Mouse (Mus musculus) heart, adult 8-10 months (tissue): ENCODE measurements at regions not wholly inside any gene's neighbourhood (a gene's known extent, or its start where the extent isn't known, plus 50 kb on each side); places are given as distances from the start of the nearest gene placed in this dataset.

Experiments used
- DNase-seq: peaks from one replicate; pipeline ENCODE4 v3.0.0; 2022; ENCODE audit warnings: low spot score

DNA sequence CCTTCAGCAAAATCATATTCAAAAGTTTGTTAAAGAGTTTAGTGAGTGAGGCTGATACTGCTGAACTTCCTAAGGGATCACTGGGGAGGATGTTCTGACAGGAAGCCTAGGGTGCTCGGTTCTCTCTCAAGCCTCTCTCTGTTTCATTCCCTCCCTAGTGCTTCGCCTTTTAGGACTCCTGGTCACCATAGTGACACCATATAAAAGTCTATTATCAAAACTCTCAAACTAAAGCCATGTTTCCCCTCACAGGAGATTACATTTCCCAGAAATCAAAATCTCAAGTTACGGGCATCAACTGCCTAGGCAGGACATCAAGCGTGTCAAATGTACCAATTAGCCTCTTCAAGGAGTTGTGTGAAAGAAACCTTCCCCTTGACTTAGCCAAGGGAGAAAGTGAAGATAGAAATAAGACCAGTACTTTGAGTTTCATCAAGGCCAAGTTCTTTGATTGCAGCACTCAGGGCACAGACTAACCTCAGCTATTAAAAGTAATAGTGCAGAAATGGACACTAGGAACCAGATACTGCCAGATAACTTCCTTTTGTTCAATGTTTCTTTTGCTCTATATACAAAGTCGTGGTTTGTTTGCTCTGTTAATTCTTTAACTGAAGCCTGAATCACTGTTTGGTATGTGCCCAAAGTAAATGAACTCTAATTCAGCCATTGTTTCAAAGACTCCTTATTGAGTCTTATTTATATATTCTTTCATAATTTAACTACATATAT, 752.6 kb downstream of the Jrkl start:
- DNase-seq: no peak

DNA sequence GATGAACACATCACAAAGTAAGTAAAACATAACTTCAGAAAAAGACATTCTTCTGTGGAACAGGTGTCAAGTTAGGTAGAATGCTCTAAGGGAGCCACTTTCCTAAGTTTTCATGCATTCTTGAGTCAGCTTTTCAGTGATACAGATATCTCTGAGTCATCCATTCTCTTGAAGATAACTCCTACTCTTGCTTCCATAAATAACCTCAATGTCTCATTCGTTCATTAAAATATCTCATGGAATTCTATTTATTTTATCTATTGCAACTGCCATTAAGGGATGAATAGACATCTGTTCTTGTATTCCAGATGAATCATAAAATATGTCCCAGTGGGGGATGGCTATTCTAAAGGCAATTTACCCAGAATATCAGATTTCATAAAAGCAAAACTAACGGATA, 787.8 kb downstream of the Jrkl start:
- DNase-seq: no peak

DNA sequence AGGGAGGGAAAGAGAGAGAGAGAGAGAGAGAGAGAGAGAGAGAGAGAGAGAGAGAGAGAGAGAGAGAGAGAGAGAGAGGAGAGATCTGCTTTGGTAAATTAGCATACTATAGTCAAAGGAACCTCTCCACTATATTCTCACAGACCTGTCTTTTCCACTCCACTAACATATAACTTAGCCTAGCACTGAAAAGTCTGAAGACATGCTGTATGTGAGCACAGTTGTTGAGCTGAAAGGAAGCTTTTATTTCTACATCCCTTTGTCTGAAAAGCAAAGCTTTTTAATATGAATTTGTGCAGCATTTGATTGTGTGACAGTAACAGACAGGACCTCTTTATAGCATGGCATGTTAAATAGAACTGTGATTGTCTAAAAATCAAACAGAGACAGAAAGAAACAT, 788.9 kb downstream of the Jrkl start:
- DNase-seq: no peak

DNA sequence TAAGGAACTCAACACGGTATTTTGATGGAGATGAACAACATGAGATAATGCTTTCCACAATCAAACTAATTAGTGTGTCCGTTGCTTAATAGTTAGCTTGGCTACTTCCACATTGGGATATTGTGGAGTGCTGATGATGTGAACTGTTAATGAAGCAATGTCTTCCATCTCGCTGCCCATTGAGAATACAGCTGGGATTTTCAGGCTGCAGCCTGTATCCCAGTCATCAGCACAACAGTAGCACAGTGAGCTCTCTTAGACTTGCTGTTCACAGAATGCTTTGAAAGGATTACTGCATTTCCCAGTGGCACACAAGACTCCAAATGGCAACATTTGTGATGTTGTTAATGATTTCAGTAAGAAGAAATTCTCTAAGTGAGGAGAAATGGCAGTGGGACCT, 811.5 kb downstream of the Jrkl start:
- DNase-seq: no peak

- DNase-seq: no peak
Observed at GRCm38 (mm10) chr9:12421906-12422305, 823.7 kb downstream of the Jrkl start.

DNA sequence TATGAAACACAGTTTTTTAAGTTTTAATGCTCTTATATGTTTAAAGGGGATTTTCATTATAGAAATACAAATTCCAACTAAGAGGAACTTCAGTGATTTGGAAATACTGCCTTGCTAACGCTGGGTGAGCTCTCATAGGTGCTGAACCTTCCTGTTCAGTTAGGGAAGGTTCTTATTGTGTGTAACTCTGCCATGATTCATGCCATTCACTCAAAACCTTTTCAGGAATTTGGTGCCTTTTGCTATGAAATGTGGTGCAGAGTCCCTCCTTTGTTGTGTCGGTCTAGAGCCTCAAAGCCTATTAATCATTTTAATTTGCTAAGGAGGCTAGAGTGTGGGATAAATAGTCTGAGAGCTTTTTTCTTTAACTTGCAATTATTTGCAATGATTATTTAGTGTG, 837.1 kb downstream of the Jrkl start:
- DNase-seq: no peak

DNA sequence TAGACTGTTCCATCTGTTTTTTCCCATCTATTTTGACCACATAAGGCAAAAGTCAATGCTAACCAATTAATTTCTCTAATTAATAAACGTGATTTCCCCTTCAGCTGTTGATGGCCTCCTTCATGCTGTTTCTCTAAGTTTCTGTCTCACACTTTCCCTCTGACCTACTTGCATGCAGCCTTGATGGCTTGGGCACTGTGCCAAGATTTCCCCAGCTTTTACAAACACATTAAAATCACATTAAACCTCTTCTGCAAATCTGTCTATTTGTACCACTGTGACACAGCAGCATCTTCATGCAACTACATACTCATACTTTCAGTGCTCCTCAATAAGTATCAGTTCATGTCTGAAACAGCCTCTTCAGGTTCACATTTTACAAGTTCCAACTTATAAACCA, 841.4 kb downstream of the Jrkl start:
- DNase-seq: no peak

GRCm38 (mm10) chr9:12395648-12396047, 850.0 kb downstream of the Jrkl start:
- no peak for DNase-seq

- peak; percentile 1 for DNase-seq
Observed at GRCm38 (mm10) chr9:12380732-12381645, 864.6 kb downstream of the Jrkl start.

DNA sequence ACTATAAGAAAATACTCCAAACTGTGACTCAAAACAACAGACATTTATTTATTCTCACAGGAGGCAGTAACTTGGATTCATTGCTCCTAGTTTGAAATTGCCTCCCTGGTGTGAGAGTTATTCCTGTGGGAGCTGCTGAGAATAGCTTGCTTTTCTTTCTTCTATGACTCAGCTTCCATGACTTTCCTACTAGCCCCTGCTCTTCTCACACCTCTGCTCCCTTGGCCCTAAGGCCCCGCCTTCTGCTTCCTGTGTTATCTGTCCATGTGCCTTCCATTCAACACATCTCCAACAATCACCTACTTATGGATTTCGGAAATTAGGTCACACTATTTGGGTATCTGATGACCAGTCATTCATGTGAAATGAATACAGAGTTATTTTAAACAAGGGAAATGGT, 865.6 kb downstream of the Jrkl start:
- DNase-seq: peak; percentile 4

DNA sequence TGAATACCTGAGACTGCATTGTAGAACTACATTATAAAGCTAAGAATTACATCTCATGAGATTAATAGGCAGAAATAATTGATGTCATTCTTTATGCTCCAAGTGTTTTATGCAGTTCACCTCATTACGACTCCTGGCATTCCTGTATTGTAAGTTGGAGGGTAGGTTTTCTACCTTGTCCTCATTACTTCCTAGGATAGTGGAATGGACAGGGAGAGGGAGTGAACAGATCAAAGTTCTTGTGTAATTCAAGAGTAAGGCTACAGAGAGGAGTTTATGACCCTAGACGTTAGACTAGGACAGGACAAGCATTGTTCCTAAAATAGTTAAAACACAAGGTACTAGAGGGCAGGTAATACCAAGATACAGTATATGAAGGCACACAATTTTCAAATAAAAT, 901.3 kb downstream of the Jrkl start:
- DNase-seq: no peak

DNA sequence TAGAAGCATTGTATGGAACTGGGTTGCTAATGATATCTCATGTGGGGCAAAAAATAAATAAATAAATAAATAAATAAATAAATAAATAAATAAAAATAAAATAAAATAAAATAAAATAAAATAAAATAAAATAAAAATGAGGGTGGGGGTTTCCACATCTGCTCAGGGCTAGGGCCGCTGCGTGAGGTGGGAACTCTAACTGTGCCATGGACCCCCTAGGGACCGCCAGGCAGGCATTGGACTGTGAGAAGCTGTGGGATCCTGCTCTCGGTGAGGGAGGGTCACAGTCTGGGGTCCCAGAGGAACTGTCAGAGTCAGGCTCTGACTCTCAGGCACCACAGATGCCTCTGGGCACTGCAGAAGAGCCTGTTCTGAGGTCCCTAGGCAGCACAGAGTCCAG, 904.2 kb downstream of the Jrkl start:
- DNase-seq: no peak

- no peak for DNase-seq
Observed at GRCm38 (mm10) chr9:12313517-12314075, 932.0 kb downstream of the Jrkl start.

DNA sequence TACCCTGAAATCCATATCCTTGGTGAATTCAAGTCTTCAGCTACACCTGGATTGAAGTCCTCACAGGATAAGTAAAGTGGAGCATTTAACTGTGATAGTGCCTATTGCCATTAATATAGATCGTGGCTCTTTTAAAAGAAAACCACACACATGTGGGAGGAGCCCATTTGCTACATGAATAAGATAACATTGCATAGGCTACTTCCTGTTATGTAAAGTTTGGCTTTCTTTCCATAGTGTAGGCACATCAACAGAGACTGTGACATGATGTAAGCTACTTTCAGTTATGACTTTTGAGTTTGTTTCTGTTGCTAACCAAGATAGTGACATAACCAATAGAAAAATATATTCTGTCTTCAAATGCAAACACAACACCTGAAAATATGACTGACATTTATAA, 932.6 kb downstream of the Jrkl start:
- no peak for DNase-seq
